Mouse (Mus musculus) limb, embryonic 15.5 days (tissue): ENCODE measurements around the gene Ezh1. TPM values are rescaled to one million over a fixed set of nuclear protein-coding genes. Genes with fewer than 3 reads are reported as not detected.
A peak's percentile ranks its signal among the peaks of the same experiment; 100 is the strongest.

Experiments
- ATAC-seq: fragments of 200-750 bp; cut with Nextera tagmentation; 2 replicates; pipeline ENCODE4 v1.8.0; 2017; ENCODE audit warnings: low read depth, moderate TSS enrichment; ENCODE audit not compliant: insufficient number of reproducible peaks, low FRiP score, low TSS enrichment
- H3K27ac ChIP-seq: fragments of 300-500 bp; sonication (generic); 2 replicates; pipeline ENCODE4 v1.5.1; 2015; ENCODE audit warnings: moderate library complexity, mild to moderate bottlenecking, inconsistent platforms
- H3K27me3 ChIP-seq: fragments of 300-500 bp; sonication (generic); 2 replicates; pipeline ENCODE4 v1.6.1; 2015; ENCODE audit warnings: inconsistent platforms
- H3K36me3 ChIP-seq: fragments of 300-500 bp; sonication (generic); 2 replicates; pipeline ENCODE4 v1.6.1; 2015; ENCODE audit warnings: inconsistent platforms
- H3K4me1 ChIP-seq: fragments of 300-500 bp; sonication (generic); 2 replicates; pipeline ENCODE4 v1.6.1; 2015; ENCODE audit warnings: inconsistent platforms
- H3K4me2 ChIP-seq: fragments of 300-500 bp; sonication (generic); 2 replicates; pipeline ENCODE4 v1.6.1; 2015; ENCODE audit warnings: mild to moderate bottlenecking, inconsistent platforms
- H3K4me3 ChIP-seq: fragments of 300-500 bp; sonication (generic); 2 replicates; pipeline ENCODE4 v1.5.1; 2015; ENCODE audit warnings: mild to moderate bottlenecking, inconsistent platforms
- H3K9ac ChIP-seq: fragments of 300-500 bp; sonication (generic); 2 replicates; pipeline ENCODE4 v1.6.1; 2015; ENCODE audit warnings: inconsistent platforms
- H3K9me3 ChIP-seq: fragments of 300-500 bp; sonication (generic); 2 replicates; pipeline ENCODE4 v1.6.1; 2016; ENCODE audit warnings: inconsistent platforms
- WGBS: fragments of 180-500 bp; shearing (Covaris S2); methylation state at CpG from one replicate; pipeline ENCODE4 v1.1.7; 2015; 5-methylcytosine and 5-hydroxymethylcytosine counted together
- polyA plus RNA-seq: library from polyadenylated mRNA; unstranded; fragments of >200 nt; fragmentation: Nextera tagmentation; extraction: Ambion mirVana; gene quantifications from 2 replicates; pipeline ENCODE4 v1.2.1, GENCODE M21; 2015

The Ezh1 gene
- polyA plus RNA-seq, 1 experiment from 2014 or later, result 15.6 TPM

- H3K27me3 ChIP-seq, result peaks cover 67% of the 10 kb centered on the region
- peaks cover 27% of the 10 kb centered on the region for H3K36me3 ChIP-seq
- WGBS, result under 1% methylated on average over 35 of the region's 35 CpGs
- H3K9me3 ChIP-seq, result no peaks in the 10 kb centered on the region
- ATAC-seq, result no peak
- peak within 1 kb of the TSS; percentile 68 for H3K9ac ChIP-seq
- peak within 1 kb of the TSS; percentile 82 for H3K27ac ChIP-seq
- peak within 1 kb of the TSS; percentile 89 for H3K4me2 ChIP-seq
- peaks cover 69% of the 10 kb centered on the region for H3K4me1 ChIP-seq
- H3K4me3 ChIP-seq, result peak within 1 kb of the TSS; percentile 73
These were observed 55.9 kb downstream of the Ezh1 start, which contains the start of gene Cntnap1 for GRCm38 (mm10) chr11:101170354-101170810. Gene Cntnap1 (plus strand): TSS chr11:101170523.

GRCm38 (mm10) chr11:101169301-101170107, 56.8 kb downstream of the Ezh1 start:
- Histone ChIP-seq H3K36me3 (peaks cover 36% of the 10 kb centered on the region), H3K27ac (no peak overlapping the region; the same call in 1 of the 2 replicates), H3K4me3 (peak overlapping the region; percentile 73), H3K9me3 (no peaks in the 10 kb centered on the region), H3K4me1 (peaks cover 68% of the 10 kb centered on the region), H3K4me2 (peak overlapping the region; percentile 89), H3K9ac (peak overlapping the region; percentile 68), H3K27me3 (peaks cover 67% of the 10 kb centered on the region)
- no peak for ATAC-seq
- WGBS, result 15% methylated on average over 17 of the region's 17 CpGs

- Histone ChIP-seq H3K4me1 (peaks cover 68% of the 10 kb centered on the region), H3K27ac (no peak overlapping the region), H3K9ac (no peak overlapping the region), H3K4me3 (peak overlapping the region; percentile 73; the same call in 1 of the 2 replicates), H3K36me3 (peaks cover 47% of the 10 kb centered on the region), H3K4me2 (peak overlapping the region; percentile 89), H3K9me3 (no peaks in the 10 kb centered on the region), H3K27me3 (peaks cover 70% of the 10 kb centered on the region)
- 65% methylated on average over 18 of the region's 18 CpGs for WGBS
- no peak for ATAC-seq
These were observed 57.8 kb downstream of the Ezh1 start for GRCm38 (mm10) chr11:101168301-101168980.

- Histone ChIP-seq H3K36me3 (peaks cover 51% of the 10 kb centered on the region), H3K9me3 (no peaks in the 10 kb centered on the region), H3K27ac (no peak overlapping the region), H3K4me1 (peaks cover 66% of the 10 kb centered on the region), H3K9ac (no peak overlapping the region), H3K4me3 (0 out of 2 replicates have a peak overlapping the region, but pooled peaks have one; percentile 73), H3K27me3 (peaks cover 72% of the 10 kb centered on the region), H3K4me2 (no peak overlapping the region)
- no peak for ATAC-seq
- WGBS, result 57% methylated on average over 8 of the region's 8 CpGs
These were observed 58.3 kb downstream of the Ezh1 start for GRCm38 (mm10) chr11:101167963-101168300.

- H3K27me3 ChIP-seq, result peaks cover 77% of the 10 kb centered on the region
- H3K4me1 ChIP-seq, result peaks cover 66% of the 10 kb centered on the region
- no peak for ATAC-seq
- 59% methylated on average over 19 of the region's 19 CpGs for WGBS
- H3K27ac ChIP-seq, result no peak overlapping the region
- H3K9me3 ChIP-seq, result no peaks in the 10 kb centered on the region
- no peak overlapping the region for H3K4me2 ChIP-seq
- H3K36me3 ChIP-seq, result peaks cover 57% of the 10 kb centered on the region
- no peak overlapping the region for H3K4me3 ChIP-seq
- no peak overlapping the region for H3K9ac ChIP-seq
These were observed 58.9 kb downstream of the Ezh1 start for GRCm38 (mm10) chr11:101167211-101167962.

- WGBS, result 55% methylated on average over 14 of the region's 14 CpGs
- Histone ChIP-seq H3K4me1 (peaks cover 59% of the 10 kb centered on the region), H3K36me3 (peaks cover 66% of the 10 kb centered on the region), H3K27me3 (peaks cover 86% of the 10 kb centered on the region), H3K9me3 (no peaks in the 10 kb centered on the region), H3K9ac (no peak overlapping the region), H3K4me3 (no peak overlapping the region), H3K27ac (no peak overlapping the region), H3K4me2 (no peak overlapping the region)
- no peak for ATAC-seq
These were observed 59.9 kb downstream of the Ezh1 start for GRCm38 (mm10) chr11:101166357-101166756.

- Histone ChIP-seq H3K9me3 (no peaks in the 10 kb centered on the region), H3K27me3 (peaks cover 84% of the 10 kb centered on the region), H3K27ac (peak overlapping the region; percentile 61), H3K4me3 (peak overlapping the region; percentile 33; the same call in 1 of the 2 replicates), H3K4me1 (peaks cover 50% of the 10 kb centered on the region), H3K9ac (no peak overlapping the region), H3K4me2 (no peak overlapping the region; the same call in 1 of the 2 replicates), H3K36me3 (peaks cover 69% of the 10 kb centered on the region)
- 32% methylated on average over 35 of the region's 35 CpGs for WGBS
- ATAC-seq, result no peak
These were observed 61.3 kb downstream of the Ezh1 start for GRCm38 (mm10) chr11:101164677-101165580.

- H3K27ac ChIP-seq, result no peak overlapping the region
- peaks cover 78% of the 10 kb centered on the region for H3K27me3 ChIP-seq
- peaks cover 44% of the 10 kb centered on the region for H3K4me1 ChIP-seq
- ATAC-seq, result no peak
- 21% methylated on average over 21 of the region's 21 CpGs for WGBS
- H3K36me3 ChIP-seq, result peaks cover 69% of the 10 kb centered on the region
- peak overlapping the region; percentile 33 for H3K4me3 ChIP-seq
- H3K9ac ChIP-seq, result no peak overlapping the region
- no peaks in the 10 kb centered on the region for H3K9me3 ChIP-seq
- peak overlapping the region; percentile 58 for H3K4me2 ChIP-seq
These were observed 62.0 kb downstream of the Ezh1 start for GRCm38 (mm10) chr11:101164351-101164665.

- H3K4me2 ChIP-seq, result peak overlapping the region; percentile 58
- no peak overlapping the region; the same call in 1 of the 2 replicates for H3K9ac ChIP-seq
- H3K4me3 ChIP-seq, result peak overlapping the region; percentile 33
- no peaks in the 10 kb centered on the region for H3K9me3 ChIP-seq
- H3K4me1 ChIP-seq, result peaks cover 38% of the 10 kb centered on the region
- no peak for ATAC-seq
- H3K36me3 ChIP-seq, result peaks cover 69% of the 10 kb centered on the region
- no peak overlapping the region for H3K27ac ChIP-seq
- WGBS, result 18% methylated on average over 49 of the region's 49 CpGs
- peaks cover 72% of the 10 kb centered on the region for H3K27me3 ChIP-seq
These were observed 62.5 kb downstream of the Ezh1 start for GRCm38 (mm10) chr11:101163476-101164350.

- no peak overlapping the region for H3K4me2 ChIP-seq
- H3K9ac ChIP-seq, result no peak overlapping the region
- H3K27ac ChIP-seq, result no peak overlapping the region
- peaks cover 64% of the 10 kb centered on the region for H3K36me3 ChIP-seq
- ATAC-seq, result no peak
- no peaks in the 10 kb centered on the region for H3K9me3 ChIP-seq
- H3K4me1 ChIP-seq, result peaks cover 32% of the 10 kb centered on the region
- H3K27me3 ChIP-seq, result peaks cover 62% of the 10 kb centered on the region
- H3K4me3 ChIP-seq, result no peak overlapping the region
- 55% methylated on average over 5 of the region's 5 CpGs for WGBS
These were observed 63.5 kb downstream of the Ezh1 start for GRCm38 (mm10) chr11:101162772-101163171.
